Mouse (Mus musculus) bone marrow, adult 2 months (tissue): ENCODE results near the gene Cass4.

Source experiments
- CTCF ChIP-seq: fragments of 200-500 bp; IDR thresholded peaks from 2 replicates; pipeline ENCODE4 v1.5.1; 2011; ENCODE audit warnings: low read length, control low read depth; ENCODE audit not compliant: control insufficient read depth, insufficient read depth
- POLR2A ChIP-seq: fragments of 200-500 bp; IDR thresholded peaks from 2 replicates; pipeline ENCODE4 v1.6.1; 2011; ENCODE audit warnings: low read depth, mild to moderate bottlenecking, control low read depth, low read length, borderline replicate concordance; ENCODE audit not compliant: control insufficient read depth

DNA sequence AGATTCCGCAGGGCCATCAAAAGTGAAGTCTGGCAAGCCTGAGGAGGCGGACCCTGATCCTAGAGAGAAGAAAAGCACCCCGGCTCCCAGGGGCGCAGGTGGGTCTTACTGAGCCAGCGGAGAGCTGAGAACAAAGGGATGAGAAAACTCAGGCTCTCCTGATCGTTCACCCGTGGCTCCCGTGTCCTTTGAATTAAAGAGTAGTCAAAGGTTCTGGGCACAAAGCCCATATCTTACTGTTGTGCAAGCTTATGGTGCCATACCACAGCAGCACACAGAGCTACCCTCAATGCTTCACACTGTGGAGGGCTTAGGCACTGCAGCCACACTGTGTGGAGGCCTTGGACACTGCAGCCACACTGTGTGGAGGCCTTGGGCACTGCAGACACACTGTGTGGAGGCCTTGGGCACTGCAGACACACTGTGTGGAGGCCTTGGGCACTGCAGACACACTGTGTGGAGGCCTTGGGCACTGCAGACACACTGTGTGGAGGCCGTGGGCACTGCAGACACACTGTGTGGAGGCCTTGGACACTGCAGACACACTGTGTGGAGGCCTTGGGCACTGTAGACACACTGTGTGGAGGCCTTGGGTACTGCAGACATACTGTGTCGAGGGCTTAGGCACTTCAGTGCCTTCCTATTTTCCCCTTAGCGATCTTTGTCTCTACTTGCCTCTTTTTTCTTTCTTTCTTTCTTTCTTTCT, 73.0 kb downstream of the Cass4 start:
- TF ChIP-seq CTCF (no peak), POLR2A (no peak)
